Mouse (Mus musculus): Measurements from ENCODE around the gene Mdfic.

GRCm38 (mm10) chr6:15792680-15793601 is 72.5 kb downstream of the Mdfic start:
- TF ChIP-seq CTCF (IDR thresholded peaks at IDR 0.05; ENCODE audit: low read depth): no peak
- no peak for TF ChIP-seq EP300 (optimal IDR thresholded peaks at IDR 0.05)

Data from stomach, postnatal 0 days (tissue).